Mouse (Mus musculus): ENCODE data around the gene Lrpprc.

- TF ChIP-seq CHD2 (IDR thresholded peaks at IDR 0.05; ENCODE audit: low read length) (no peak), POLR2AphosphoS2 (IDR thresholded peaks at IDR 0.05; ENCODE audit: low read depth, low read length) (no peak), CTCF (conservative IDR thresholded peaks at IDR 0.05 in 1 of 2, IDR thresholded peaks at IDR 0.05 in 1 of 2; ENCODE audit: low read depth in 2 of 2, low read length in 2 of 2) (no peak)
These were observed 100.5 kb downstream of the Lrpprc start for GRCm38 (mm10) chr17:84690111-84690510.

Data from CH12.LX (cell line).